Mouse (Mus musculus): ENCODE data around the gene Nmt1. TPM values are rescaled to one million over a fixed set of nuclear protein-coding genes. Genes with fewer than 3 reads are reported as not detected.

Gene Nmt1
- polyA plus RNA-seq, 1 experiment from 2014 or later: 49.4 TPM

DNA sequence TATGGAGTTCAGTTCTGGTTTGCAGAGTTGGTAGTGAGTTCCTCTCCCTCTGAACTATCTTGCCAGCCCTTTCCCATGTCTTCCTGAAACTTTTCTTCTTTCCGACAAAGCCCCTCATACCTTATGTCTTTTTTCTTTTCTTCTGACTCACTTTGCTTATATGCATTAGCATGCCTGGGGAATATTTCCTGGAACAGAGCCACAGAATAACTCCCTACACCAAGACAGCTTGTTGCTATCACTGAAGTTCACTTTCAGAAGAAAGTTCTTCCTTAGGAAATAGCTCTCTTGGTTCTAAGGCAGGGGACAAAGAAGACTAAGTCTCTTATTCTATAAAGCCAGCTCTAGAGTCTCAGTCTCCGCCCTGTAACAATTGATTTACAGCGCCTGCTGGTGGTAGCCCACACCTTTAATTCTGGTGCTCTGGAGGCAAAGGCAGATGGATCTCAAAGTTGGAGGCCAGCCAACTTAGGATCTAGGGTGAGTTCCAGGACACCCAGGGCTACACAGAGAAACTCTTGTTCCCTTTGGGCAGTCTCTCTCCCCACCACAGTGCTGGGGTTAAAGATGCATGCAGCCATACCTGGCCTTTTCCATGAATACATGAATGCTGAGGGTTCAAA lies 7.2 kb upstream of the Nmt1 start:
- no peaks in the 10 kb centered on the region for H3K9me3 ChIP-seq (replicated peaks; ENCODE audit: control insufficient read depth, low read length)
- H3K4me1 ChIP-seq (ENCODE audit: control insufficient read depth, insufficient read depth, low read length): peaks cover 3% of the 10 kb centered on the region; the same call in 1 of the 2 replicates
- no peak overlapping the region for H3K9ac ChIP-seq (ENCODE audit: low read depth, low read length)
- H3K4me2 ChIP-seq: no peak overlapping the region
- no peak overlapping the region for H3K27ac ChIP-seq (ENCODE audit: low read depth, low read length)
- 69% methylated on average over 3 of the region's 3 CpGs for WGBS (ENCODE audit: insufficient replicate concordance)
- H3K36me3 ChIP-seq (ENCODE audit: control insufficient read depth, insufficient read depth, low read length): no peaks in the 10 kb centered on the region
- no peaks in the 10 kb centered on the region for H3K27me3 ChIP-seq (ENCODE audit: control insufficient read depth, insufficient read depth, low read length)
- H3K4me3 ChIP-seq (ENCODE audit: low read depth, low read length): no peak overlapping the region
- ATAC-seq (replicated peaks; ENCODE audit: insufficient number of reproducible peaks, low FRiP score, low TSS enrichment): no peak

DNA sequence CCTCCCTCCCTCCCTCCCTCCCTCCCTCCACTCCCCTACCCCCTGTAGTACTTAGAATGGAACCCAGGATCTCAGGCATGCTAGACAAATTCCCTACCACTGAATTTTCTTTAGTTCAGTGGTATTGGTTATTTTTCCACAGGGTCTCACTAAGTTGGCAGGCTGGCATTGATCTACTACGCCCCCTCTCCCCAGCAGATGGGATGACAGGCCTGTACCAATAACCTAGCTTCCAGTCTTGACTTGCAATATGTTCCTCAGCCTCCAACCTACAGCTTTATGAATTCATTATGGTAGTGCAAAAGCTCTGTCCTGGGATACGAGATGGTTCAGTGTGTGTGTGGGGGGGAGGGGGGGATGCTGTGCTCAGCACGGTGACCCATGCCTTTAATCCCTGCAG lies 4.0 kb upstream of the Nmt1 start:
- H3K9me3 ChIP-seq (replicated peaks; ENCODE audit: control insufficient read depth, low read length): no peaks in the 10 kb centered on the region
- H3K27me3 ChIP-seq (ENCODE audit: control insufficient read depth, insufficient read depth, low read length): no peaks in the 10 kb centered on the region
- ATAC-seq (replicated peaks; ENCODE audit: insufficient number of reproducible peaks, low FRiP score, low TSS enrichment): no peak
- H3K4me3 ChIP-seq (ENCODE audit: low read depth, low read length): no peak overlapping the region
- WGBS (ENCODE audit: insufficient replicate concordance): 82% methylated on average over 3 of the region's 3 CpGs
- no peaks in the 10 kb centered on the region for H3K36me3 ChIP-seq (ENCODE audit: control insufficient read depth, insufficient read depth, low read length)
- peaks cover 8% of the 10 kb centered on the region for H3K4me1 ChIP-seq (ENCODE audit: control insufficient read depth, insufficient read depth, low read length)
- no peak overlapping the region for H3K27ac ChIP-seq (ENCODE audit: low read depth, low read length)
- H3K9ac ChIP-seq (ENCODE audit: low read depth, low read length): no peak overlapping the region
- no peak overlapping the region for H3K4me2 ChIP-seq

DNA sequence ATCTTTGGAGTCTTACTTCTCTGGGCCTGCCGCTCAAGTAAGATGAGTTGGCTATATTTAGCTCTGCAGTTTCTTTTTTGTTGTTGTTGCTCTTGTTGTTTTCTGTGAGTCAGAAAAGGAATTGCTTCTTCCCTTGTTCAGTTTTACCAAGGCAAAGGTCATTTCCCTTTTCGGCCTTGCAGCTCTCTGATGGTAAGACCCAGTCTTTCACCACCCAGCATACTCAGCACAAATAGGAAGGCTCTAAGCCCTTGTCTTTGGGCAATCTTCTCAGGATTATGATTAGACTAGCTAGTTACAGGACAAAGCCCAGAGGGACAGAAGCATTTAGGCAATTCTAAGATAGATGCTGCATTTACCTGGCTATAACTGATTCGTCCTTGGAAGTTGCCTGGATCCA lies 1.1 kb upstream of the Nmt1 start:
- Histone ChIP-seq H3K27me3 (ENCODE audit: control insufficient read depth, insufficient read depth, low read length) (no peaks in the 10 kb centered on the region), H3K27ac (ENCODE audit: low read depth, low read length) (no peak overlapping the region), H3K4me3 (ENCODE audit: low read depth, low read length) (no peak overlapping the region), H3K9me3 (replicated peaks; ENCODE audit: control insufficient read depth, low read length) (no peaks in the 10 kb centered on the region), H3K9ac (ENCODE audit: low read depth, low read length) (no peak overlapping the region; the same call in 1 of the 2 replicates), H3K4me1 (ENCODE audit: control insufficient read depth, insufficient read depth, low read length) (peaks cover 17% of the 10 kb centered on the region), H3K4me2 (peak overlapping the region; percentile 72), H3K36me3 (ENCODE audit: control insufficient read depth, insufficient read depth, low read length) (no peaks in the 10 kb centered on the region)
- no peak for ATAC-seq (replicated peaks; ENCODE audit: insufficient number of reproducible peaks, low FRiP score, low TSS enrichment)
- 83% methylated on average over 3 of the region's 3 CpGs for WGBS (ENCODE audit: insufficient replicate concordance)

DNA sequence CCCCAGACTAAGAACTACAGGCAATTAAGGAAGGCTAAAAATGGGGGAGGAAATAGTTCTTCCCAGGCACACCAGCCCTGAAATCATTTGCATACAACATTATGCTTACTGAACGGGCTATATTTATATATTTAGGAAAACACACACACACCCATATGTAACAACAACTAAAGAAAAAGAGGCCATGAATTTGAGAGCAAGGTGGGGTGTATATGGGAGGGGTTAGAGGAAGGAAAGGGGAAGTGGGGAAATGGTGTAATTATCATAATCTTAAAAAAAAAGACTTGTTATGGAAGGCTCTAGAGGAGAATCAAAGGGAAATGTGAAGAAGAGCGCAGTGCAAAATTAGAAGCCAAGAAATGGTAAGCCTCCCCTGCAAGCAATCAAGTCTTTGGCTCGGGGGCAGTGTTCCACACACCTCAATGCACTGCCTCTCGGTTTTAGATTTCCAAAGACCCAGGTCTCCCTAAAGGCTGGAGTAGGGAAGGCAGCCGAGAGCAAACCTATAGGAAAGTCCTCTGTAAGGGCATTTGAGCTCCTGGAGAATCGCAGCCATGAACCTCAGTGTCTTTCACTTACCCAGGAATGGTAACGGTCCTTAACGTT lies 317 bp upstream of the Nmt1 start:
- H3K9me3 ChIP-seq (replicated peaks; ENCODE audit: control insufficient read depth, low read length): no peaks in the 10 kb centered on the region
- 14% methylated on average over 8 of the region's 8 CpGs for WGBS (ENCODE audit: insufficient replicate concordance)

DNA sequence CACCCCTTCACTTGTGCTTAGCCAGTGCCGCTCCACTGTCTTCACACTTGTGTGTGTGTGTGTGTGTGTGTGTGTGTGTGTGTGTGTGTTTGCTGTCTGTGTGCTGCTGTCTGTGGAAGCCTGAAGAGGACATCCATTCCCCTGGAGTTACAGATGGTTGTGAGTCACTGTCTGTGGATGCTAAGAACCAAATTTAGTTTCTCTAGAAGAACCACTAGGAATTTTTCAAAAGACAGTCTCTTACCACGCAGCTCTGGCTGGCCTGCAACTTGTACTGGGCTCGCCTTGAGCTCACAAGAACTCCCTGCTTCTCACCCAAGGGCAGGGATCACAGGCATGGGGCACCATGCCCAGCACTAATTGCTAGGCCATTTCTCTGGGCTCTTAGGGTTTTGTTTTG lies 5.0 kb downstream of the Nmt1 start:
- ATAC-seq (replicated peaks; ENCODE audit: insufficient number of reproducible peaks, low FRiP score, low TSS enrichment): no peak
- H3K36me3 ChIP-seq (ENCODE audit: control insufficient read depth, insufficient read depth, low read length): no peaks in the 10 kb centered on the region; the same call in 1 of the 2 replicates
- H3K27me3 ChIP-seq (ENCODE audit: control insufficient read depth, insufficient read depth, low read length): no peaks in the 10 kb centered on the region
- H3K9ac ChIP-seq (ENCODE audit: low read depth, low read length): no peak overlapping the region
- no peak overlapping the region for H3K27ac ChIP-seq (ENCODE audit: low read depth, low read length)
- WGBS (ENCODE audit: insufficient replicate concordance): 84% methylated on average over 3 of the region's 3 CpGs
- H3K4me3 ChIP-seq (ENCODE audit: low read depth, low read length): no peak overlapping the region
- no peaks in the 10 kb centered on the region for H3K9me3 ChIP-seq (replicated peaks; ENCODE audit: control insufficient read depth, low read length)
- peaks cover 21% of the 10 kb centered on the region for H3K4me1 ChIP-seq (ENCODE audit: control insufficient read depth, insufficient read depth, low read length)
- H3K4me2 ChIP-seq: no peak overlapping the region

More for the DNA sequence above, 317 bp upstream of the Nmt1 start:
- Histone ChIP-seq H3K36me3 (ENCODE audit: control insufficient read depth, insufficient read depth, low read length) (no peaks in the 10 kb centered on the region), H3K27me3 (ENCODE audit: control insufficient read depth, insufficient read depth, low read length) (no peaks in the 10 kb centered on the region), H3K9ac (ENCODE audit: low read depth, low read length) (peak overlapping the region; percentile 83), H3K27ac (ENCODE audit: low read depth, low read length) (peak overlapping the region; percentile 79), H3K4me1 (ENCODE audit: control insufficient read depth, insufficient read depth, low read length) (peaks cover 21% of the 10 kb centered on the region), H3K4me2 (peak overlapping the region; percentile 72), H3K4me3 (ENCODE audit: low read depth, low read length) (peak overlapping the region; percentile 85)
- peak; percentile 12; the same call in 1 of the 2 replicates for ATAC-seq (replicated peaks; ENCODE audit: insufficient number of reproducible peaks, low FRiP score, low TSS enrichment)

DNA sequence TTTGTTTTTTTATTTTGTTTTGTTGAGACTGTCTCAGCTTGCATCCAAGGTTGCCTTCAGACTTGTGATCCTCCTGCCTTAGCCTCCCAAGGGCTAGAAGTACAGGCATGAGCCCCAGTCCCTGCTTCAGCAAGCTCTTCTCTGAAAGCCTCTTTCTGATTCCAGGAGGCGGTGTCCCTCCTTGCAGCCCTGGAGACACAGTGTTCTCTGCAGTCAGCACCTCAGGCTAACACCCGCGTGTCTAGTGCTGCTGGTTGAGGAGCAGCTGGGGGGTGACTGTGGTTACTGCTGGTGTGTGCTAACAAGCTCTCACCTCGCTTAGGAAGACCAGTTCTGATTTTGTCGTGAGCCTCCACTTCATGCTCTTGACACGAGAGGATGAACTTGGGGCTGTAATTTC lies 7.0 kb downstream of the Nmt1 start:
- Histone ChIP-seq H3K9me3 (replicated peaks; ENCODE audit: control insufficient read depth, low read length) (no peaks in the 10 kb centered on the region), H3K4me3 (ENCODE audit: low read depth, low read length) (no peak overlapping the region), H3K4me2 (no peak overlapping the region), H3K27ac (ENCODE audit: low read depth, low read length) (no peak overlapping the region), H3K4me1 (ENCODE audit: control insufficient read depth, insufficient read depth, low read length) (peaks cover 17% of the 10 kb centered on the region), H3K36me3 (ENCODE audit: control insufficient read depth, insufficient read depth, low read length) (peaks cover 2% of the 10 kb centered on the region), H3K9ac (ENCODE audit: low read depth, low read length) (no peak overlapping the region), H3K27me3 (ENCODE audit: control insufficient read depth, insufficient read depth, low read length) (no peaks in the 10 kb centered on the region)
- 72% methylated on average over 6 of the region's 6 CpGs for WGBS (ENCODE audit: insufficient replicate concordance)
- ATAC-seq (replicated peaks; ENCODE audit: insufficient number of reproducible peaks, low FRiP score, low TSS enrichment): no peak

DNA sequence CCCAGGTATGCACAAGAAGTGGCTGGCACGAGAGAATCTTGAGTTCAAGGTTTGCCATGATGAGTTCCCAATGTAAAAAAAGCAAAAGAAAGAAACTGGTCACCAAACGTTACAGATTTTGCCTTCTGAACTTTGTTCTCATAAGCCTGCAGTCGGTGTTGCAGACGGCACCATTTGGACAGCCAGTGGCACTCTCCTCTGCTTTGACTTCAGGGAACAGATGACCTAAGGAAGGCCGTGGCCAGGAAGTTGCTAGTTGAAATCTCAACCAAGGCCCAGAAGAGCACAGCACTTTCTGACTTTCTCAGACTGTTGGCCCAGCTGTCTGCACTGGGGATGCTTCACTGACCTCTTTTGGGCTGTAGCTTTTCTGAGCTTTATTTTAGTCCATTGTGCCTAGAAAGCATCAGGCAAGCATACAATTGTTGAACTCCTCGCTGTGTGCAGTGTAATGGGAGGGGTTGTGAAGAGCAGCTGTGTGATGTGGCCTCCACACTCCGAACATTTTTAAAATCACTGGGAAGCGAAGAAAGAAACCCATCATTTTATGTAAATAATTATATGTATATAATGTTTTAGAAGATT lies 9.0 kb downstream of the Nmt1 start:
- Histone ChIP-seq H3K9ac (ENCODE audit: low read depth, low read length) (no peak overlapping the region), H3K27me3 (ENCODE audit: control insufficient read depth, insufficient read depth, low read length) (no peaks in the 10 kb centered on the region), H3K4me2 (no peak overlapping the region), H3K4me1 (ENCODE audit: control insufficient read depth, insufficient read depth, low read length) (peaks cover 14% of the 10 kb centered on the region), H3K4me3 (ENCODE audit: low read depth, low read length) (no peak overlapping the region), H3K36me3 (ENCODE audit: control insufficient read depth, insufficient read depth, low read length) (peaks cover 2% of the 10 kb centered on the region), H3K27ac (ENCODE audit: low read depth, low read length) (no peak overlapping the region), H3K9me3 (replicated peaks; ENCODE audit: control insufficient read depth, low read length) (no peaks in the 10 kb centered on the region)
- WGBS (ENCODE audit: insufficient replicate concordance): 85% methylated on average over 8 of the region's 8 CpGs
- no peak for ATAC-seq (replicated peaks; ENCODE audit: insufficient number of reproducible peaks, low FRiP score, low TSS enrichment)

DNA sequence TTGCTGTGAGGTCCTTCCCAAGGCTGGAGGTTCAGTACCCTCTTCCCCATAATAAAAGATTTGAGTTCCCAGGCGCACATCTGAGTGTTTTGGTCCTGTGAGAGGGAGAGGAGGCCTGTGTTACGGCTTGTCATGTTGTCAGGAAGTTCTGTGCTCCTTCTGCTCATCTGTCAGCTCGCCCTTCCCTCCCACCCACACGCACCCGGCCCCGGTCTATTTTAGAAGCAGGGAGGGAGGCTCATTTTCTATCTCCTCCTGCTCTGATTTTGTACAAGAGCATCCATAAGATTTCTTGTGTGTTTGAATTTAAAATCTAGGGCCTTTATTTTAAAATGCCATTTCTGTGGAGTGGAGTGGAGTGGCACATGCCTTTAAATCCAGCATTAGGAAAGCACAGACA lies 10.0 kb downstream of the Nmt1 start:
- Histone ChIP-seq H3K4me2 (no peak overlapping the region), H3K27ac (ENCODE audit: low read depth, low read length) (no peak overlapping the region), H3K9me3 (replicated peaks; ENCODE audit: control insufficient read depth, low read length) (no peaks in the 10 kb centered on the region), H3K27me3 (ENCODE audit: control insufficient read depth, insufficient read depth, low read length) (no peaks in the 10 kb centered on the region), H3K36me3 (ENCODE audit: control insufficient read depth, insufficient read depth, low read length) (peaks cover 4% of the 10 kb centered on the region), H3K4me1 (ENCODE audit: control insufficient read depth, insufficient read depth, low read length) (peaks cover 10% of the 10 kb centered on the region), H3K4me3 (ENCODE audit: low read depth, low read length) (no peak overlapping the region), H3K9ac (ENCODE audit: low read depth, low read length) (no peak overlapping the region)
- 56% methylated on average over 6 of the region's 6 CpGs for WGBS (ENCODE audit: insufficient replicate concordance)
- no peak for ATAC-seq (replicated peaks; ENCODE audit: insufficient number of reproducible peaks, low FRiP score, low TSS enrichment)

Data from heart, embryonic 11.5 days (tissue).